Mouse (Mus musculus) ES-Bruce4 (cell line): ENCODE data around the gene Sptbn2.

Experiments
- CTCF ChIP-seq: IDR thresholded peaks from one replicate; pipeline ENCODE4 v1.8.1; 2011; ENCODE audit warnings: low read depth, low read length
- POLR2A ChIP-seq: IDR thresholded peaks from one replicate; pipeline ENCODE4 v1.8.1; 2011; ENCODE audit warnings: low read length; ENCODE audit not compliant: insufficient read depth

DNA sequence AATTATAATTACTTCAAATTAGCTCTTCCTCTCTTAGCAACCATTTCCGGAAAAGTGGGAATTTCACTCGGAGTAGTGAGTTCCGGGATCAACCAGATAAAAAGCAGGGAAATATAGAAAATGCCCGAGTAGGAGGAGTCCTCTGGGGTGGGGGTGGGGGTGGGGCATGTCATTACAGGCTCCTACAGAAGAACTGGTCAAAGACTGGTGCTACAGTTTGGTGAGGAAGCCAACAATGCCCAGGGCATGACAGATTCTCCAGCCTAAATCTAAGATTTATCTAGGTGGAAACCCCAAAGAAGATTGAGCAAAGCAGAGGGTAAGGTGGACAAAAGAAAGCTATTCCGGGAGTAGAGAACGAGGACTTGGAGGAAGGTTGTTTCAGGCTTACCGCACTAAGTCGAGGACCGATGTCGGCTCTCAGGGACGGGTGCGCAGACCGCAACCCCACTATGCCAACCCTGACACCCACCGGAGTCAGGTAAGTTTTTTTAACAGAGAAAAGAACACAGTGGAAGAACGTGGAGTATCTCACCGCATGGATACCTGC lies 82.4 kb downstream of the Sptbn2 start:
- no peak for TF ChIP-seq CTCF
- TF ChIP-seq POLR2A, result no peak
